Mouse (Mus musculus): ENCODE measurements around the gene Mrnip.

The Mrnip gene

GRCm38 (mm10) chr11:50206037-50206436 is 31.8 kb downstream of the Mrnip start:
- DNase-seq, result no peak

- DNase-seq, result no peak
Measured at GRCm38 (mm10) chr11:50207344-50207743, 33.1 kb downstream of the Mrnip start.

- DNase-seq, result no peak
Measured at GRCm38 (mm10) chr11:50208039-50208438, 33.8 kb downstream of the Mrnip start.

- peak; percentile 87 for DNase-seq
Measured at GRCm38 (mm10) chr11:50210101-50210504, 35.9 kb downstream of the Mrnip start.

GRCm38 (mm10) chr11:50210505-50211151 is 36.4 kb downstream of the Mrnip start, which contains the start of the genes Sqstm1 and Mgat4b:
TSS of gene Sqstm1 (minus strand) at chr11:50210827.
TSS of gene Mgat4b (plus strand) at chr11:50210890.
- DNase-seq, result peak; percentile 77

- no peak for DNase-seq
Measured at GRCm38 (mm10) chr11:50211322-50212059, 37.2 kb downstream of the Mrnip start.

- no peak for DNase-seq
Measured at GRCm38 (mm10) chr11:50212060-50212739, 38.0 kb downstream of the Mrnip start.

GRCm38 (mm10) chr11:50212848-50213758 is 38.9 kb downstream of the Mrnip start:
- DNase-seq, result no peak

- DNase-seq, result no peak
Measured at GRCm38 (mm10) chr11:50214631-50215030, 40.4 kb downstream of the Mrnip start.

GRCm38 (mm10) chr11:50215633-50216032 is 41.4 kb downstream of the Mrnip start:
- no peak for DNase-seq

GRCm38 (mm10) chr11:50216724-50217366 is 42.6 kb downstream of the Mrnip start:
- no peak for DNase-seq

GRCm38 (mm10) chr11:50217811-50218210 is 43.6 kb downstream of the Mrnip start:
- DNase-seq, result no peak

- no peak for DNase-seq
Measured at GRCm38 (mm10) chr11:50219833-50220232, 45.6 kb downstream of the Mrnip start.

- DNase-seq, result no peak
Measured at GRCm38 (mm10) chr11:50222559-50223276, 48.5 kb downstream of the Mrnip start.

GRCm38 (mm10) chr11:50223783-50224662 is 49.8 kb downstream of the Mrnip start:
- DNase-seq, result no peak

- DNase-seq, result peak; percentile 87
Measured at GRCm38 (mm10) chr11:50224671-50225530, 50.7 kb downstream of the Mrnip start.

GRCm38 (mm10) chr11:50225611-50226378 is 51.6 kb downstream of the Mrnip start:
- peak; percentile 61 for DNase-seq

- DNase-seq, result peak; percentile 22
Measured at GRCm38 (mm10) chr11:50226406-50226805, 52.2 kb downstream of the Mrnip start.

Data from cerebellum, adult 11 months (tissue).